Mouse (Mus musculus) CD8-positive naive resting alpha-beta T cell, adult 2 months (primary cell): ENCODE data around the gene Prm1.

Source experiments
- DNase-seq, 2 experiments: peaks; one replicate each; pipeline ENCODE4 v3.0.0; 2022; ENCODE audit warnings: low read depth in 2 of 2, low spot score in 2 of 2

Prm1 gene

GRCm38 (mm10) chr16:10754521-10755296 is 50.9 kb downstream of the Prm1 start:
- no peak for DNase-seq

- DNase-seq = no peak
Measured at GRCm38 (mm10) chr16:10749824-10750223, 55.8 kb downstream of the Prm1 start.

- DNase-seq = no peak
Measured at GRCm38 (mm10) chr16:10749226-10749625, 56.4 kb downstream of the Prm1 start.
